Mouse (Mus musculus) CH12.LX (cell line): ENCODE results near the gene Pam. TPM values are rescaled to one million over a fixed set of nuclear protein-coding genes. Genes with fewer than 3 reads are reported as not detected.

Source experiments
- DNase-seq: peaks from one replicate; pipeline ENCODE4 v3.0.0-alpha.2; 2013; ENCODE audit errors: extremely low read depth
- H3K27ac ChIP-seq: 2 replicates; pipeline ENCODE4 v1.5.1; 2012; ENCODE audit warnings: low read depth, mild to moderate bottlenecking, control low read depth, moderate library complexity; ENCODE audit not compliant: insufficient read depth
- H3K27me3 ChIP-seq: replicated peaks from 2 replicates; pipeline ENCODE3; 2012; ENCODE audit warnings: inconsistent platforms
- H3K36me3 ChIP-seq, 2 experiments: replicated peaks in 1 of 2; 2 replicates each; pipeline versions ENCODE3 to v1.6.1; 2012; ENCODE audit warnings: inconsistent platforms in 1 of 2, low read length in 1 of 2, mild to moderate bottlenecking in 1 of 2, mixed read lengths in 1 of 2, moderate library complexity in 1 of 2; ENCODE audit not compliant: control insufficient read depth in 1 of 2, insufficient read depth in 1 of 2
- H3K4me1 ChIP-seq, 2 experiments: 2 replicates each; pipeline ENCODE4 v1.6.1; 2012; ENCODE audit warnings: inconsistent platforms in 1 of 2, moderate library complexity in 1 of 2; ENCODE audit not compliant: insufficient read depth in 2 of 2, control insufficient read depth in 1 of 2
- H3K4me2 ChIP-seq: 2 replicates; pipeline ENCODE4 v1.6.1; 2012; ENCODE audit warnings: low read depth, mild to moderate bottlenecking, control low read depth; ENCODE audit not compliant: poor library complexity, insufficient read depth, severe bottlenecking
- H3K4me3 ChIP-seq, 3 experiments: fragments of 150-350 bp in 1 of 3; sonication (generic) in 1 of 3; replicated peaks in 1 of 3; 2 replicates each; pipeline versions ENCODE3 to v1.5.1; 2011 to 2012; ENCODE audit warnings: low read depth in 2 of 3, low read length in 2 of 3, mild to moderate bottlenecking in 2 of 3, moderate library complexity in 2 of 3, control low read depth in 1 of 3, improper control_type of control experiment in 1 of 3, inconsistent platforms in 1 of 3, mixed read lengths in 1 of 3; ENCODE audit not compliant: poor library complexity in 1 of 3
- H3K79me2 ChIP-seq: replicated peaks from 2 replicates; pipeline ENCODE4 v1.6.1; 2012; ENCODE audit warnings: mild to moderate bottlenecking, moderate library complexity; ENCODE audit not compliant: control insufficient read depth, poor library complexity, insufficient read depth, severe bottlenecking; ENCODE audit errors: extremely low read depth
- H3K9ac ChIP-seq: 2 replicates; pipeline ENCODE4 v1.6.1; 2012; ENCODE audit warnings: low read depth, mild to moderate bottlenecking, control low read depth, moderate library complexity; ENCODE audit not compliant: insufficient read depth
- H3K9me3 ChIP-seq: replicated peaks from 2 replicates; pipeline ENCODE3; 2012; ENCODE audit warnings: low read length, inconsistent platforms, mixed read lengths
- BHLHE40 ChIP-seq: IDR thresholded peaks from 2 replicates; pipeline ENCODE4 v1.6.1; 2011; ENCODE audit warnings: mild to moderate bottlenecking, low read depth, low read length, improper control_type of control experiment
- CHD1 ChIP-seq: IDR thresholded peaks from 2 replicates; pipeline ENCODE4 v1.6.1; 2012; ENCODE audit warnings: low read depth, low read length, improper control_type of control experiment, inconsistent platforms
- CHD2 ChIP-seq: IDR thresholded peaks from 2 replicates; pipeline ENCODE4 v1.6.1; 2011; ENCODE audit warnings: low read length, improper control_type of control experiment
- CTCF ChIP-seq, 2 experiments: IDR thresholded peaks in 1 of 2; conservative IDR thresholded peaks in 1 of 2; 2 replicates each; pipeline ENCODE4 v1.5.1; 2011 to 2012; ENCODE audit warnings: low read depth in 2 of 2, low read length in 2 of 2, improper control_type of control experiment in 1 of 2, inconsistent platforms in 1 of 2, mild to moderate bottlenecking in 1 of 2, moderate library complexity in 1 of 2
- EP300 ChIP-seq: IDR thresholded peaks from 2 replicates; pipeline ENCODE4 v1.6.1; 2011; ENCODE audit warnings: low read length, improper control_type of control experiment
- GABPA ChIP-seq: IDR thresholded peaks from 2 replicates; pipeline ENCODE4 v1.6.1; 2012; ENCODE audit warnings: low read depth, low read length, improper control_type of control experiment, inconsistent platforms; ENCODE audit not compliant: insufficient replicate concordance
- IRF4 ChIP-seq: IDR thresholded peaks from 2 replicates; pipeline ENCODE4 v1.6.1; 2014; ENCODE audit warnings: low read depth, mild to moderate bottlenecking, inconsistent platforms, low read length, improper control_type of control experiment
- JUN ChIP-seq: IDR thresholded peaks from 2 replicates; pipeline ENCODE4 v1.6.1; 2011; ENCODE audit warnings: low read depth, mild to moderate bottlenecking, low read length, improper control_type of control experiment, moderate library complexity; ENCODE audit not compliant: insufficient read depth
- JUND ChIP-seq: conservative IDR thresholded peaks from 2 replicates; pipeline ENCODE4 v1.6.1; 2011; ENCODE audit warnings: low read depth, low read length, improper control_type of control experiment
- KAT2A ChIP-seq: IDR thresholded peaks from 2 replicates; pipeline ENCODE4 v1.6.1; 2012; ENCODE audit warnings: low read length, improper control_type of control experiment, inconsistent platforms; ENCODE audit not compliant: insufficient replicate concordance
- MAFK ChIP-seq: IDR thresholded peaks from 2 replicates; pipeline ENCODE4 v1.6.1; 2011; ENCODE audit warnings: low read length, improper control_type of control experiment; ENCODE audit not compliant: insufficient replicate concordance
- MAX ChIP-seq: IDR thresholded peaks from 2 replicates; pipeline ENCODE4 v1.6.1; 2011; ENCODE audit warnings: low read length, improper control_type of control experiment
- MAZ ChIP-seq: IDR thresholded peaks from 2 replicates; pipeline ENCODE4 v1.6.1; 2012; ENCODE audit warnings: low read depth, mild to moderate bottlenecking, inconsistent platforms, low read length, improper control_type of control experiment, moderate library complexity
- MYC ChIP-seq: IDR thresholded peaks from 2 replicates; pipeline ENCODE4 v1.6.1; 2011; ENCODE audit warnings: low read depth, mild to moderate bottlenecking, improper control_type of control experiment, low read length
- NRF1 ChIP-seq: IDR thresholded peaks from 2 replicates; pipeline ENCODE4 v1.6.1; 2014; ENCODE audit warnings: low read depth, mild to moderate bottlenecking, inconsistent platforms, low read length, improper control_type of control experiment, moderate library complexity
- PAX5 ChIP-seq: IDR thresholded peaks from 2 replicates; pipeline ENCODE4 v1.6.1; 2012; ENCODE audit warnings: low read length, inconsistent platforms, mixed read lengths
- POLR2A ChIP-seq: IDR thresholded peaks from 2 replicates; pipeline ENCODE4 v1.6.1; 2011; ENCODE audit warnings: low read depth, mild to moderate bottlenecking, improper control_type of control experiment, low read length
- POLR2AphosphoS2 ChIP-seq: IDR thresholded peaks from 2 replicates; pipeline ENCODE4 v1.6.1; 2011; ENCODE audit warnings: low read depth, low read length, improper control_type of control experiment
- RAD21 ChIP-seq: IDR thresholded peaks from 2 replicates; pipeline ENCODE4 v1.6.1; 2011; ENCODE audit warnings: low read depth, mild to moderate bottlenecking, low read length, improper control_type of control experiment, moderate library complexity
- RCOR1 ChIP-seq: conservative IDR thresholded peaks from 2 replicates; pipeline ENCODE4 v1.6.1; 2012; ENCODE audit warnings: low read depth, mild to moderate bottlenecking, inconsistent platforms, low read length, improper control_type of control experiment
- SMC3 ChIP-seq: IDR thresholded peaks from 2 replicates; pipeline ENCODE4 v1.6.1; 2011; ENCODE audit warnings: low read depth, low read length, improper control_type of control experiment
- TBP ChIP-seq: conservative IDR thresholded peaks from 2 replicates; pipeline ENCODE4 v1.6.1; 2011; ENCODE audit warnings: low read depth, low read length, improper control_type of control experiment
- USF1 ChIP-seq: IDR thresholded peaks from 2 replicates; pipeline ENCODE4 v1.6.1; 2014; ENCODE audit warnings: low read depth, mild to moderate bottlenecking, inconsistent platforms, low read length, improper control_type of control experiment
- USF2 ChIP-seq: conservative IDR thresholded peaks from 2 replicates; pipeline ENCODE4 v1.6.1; 2011; ENCODE audit warnings: low read depth, low read length, improper control_type of control experiment
- ZC3H11A ChIP-seq: IDR thresholded peaks from 2 replicates; pipeline ENCODE4 v1.6.1; 2012; ENCODE audit warnings: low read depth, mild to moderate bottlenecking, inconsistent platforms, low read length, improper control_type of control experiment
- ZKSCAN1 ChIP-seq: IDR thresholded peaks from 2 replicates; pipeline ENCODE4 v1.6.1; 2012; ENCODE audit warnings: low read depth, inconsistent platforms, low read length, improper control_type of control experiment, borderline replicate concordance
- ZNF384 ChIP-seq: IDR thresholded peaks from 2 replicates; pipeline ENCODE4 v1.6.1; 2012; ENCODE audit warnings: low read depth, low read length, improper control_type of control experiment, inconsistent platforms
- dilution Hi-C: fragments of 300-500 bp; cut with MboI; formaldehyde crosslinking; loops from 2 replicates; pipeline ENCODE4 v1.14.3; 2020; ENCODE audit warnings: low sequenced_read_pairs; ENCODE audit not compliant: extremely low pct_unique_long_range_greater_than_20kb, extremely low pct_ligation_motif_present
- in situ Hi-C: fragments of 300-500 bp; cut with MboI; formaldehyde crosslinking; loops from 3 replicates; pipeline ENCODE4 v1.14.3; 2019; ENCODE audit warnings: low sequenced_read_pairs, low pct_ligation_motif_present, low pct_unique_long_range_greater_than_20kb, mixed read lengths
- polyA plus RNA-seq: library from polyadenylated mRNA; unstranded; fragments of >175 nt; gene quantifications from 2 replicates; pipeline ENCODE4 v1.2.1, GENCODE M21; 2012; ENCODE audit warnings: low read depth; ENCODE audit not compliant: insufficient read length
- total RNA-seq, 2 experiments: library from RNA; depleted of rRNA; stranded (reverse); fragments of 300-350 nt in 1 of 2; fragments of >200 nt in 1 of 2; gene quantifications; 2 replicates each; pipeline ENCODE4 v1.2.3; 2012 to 2014

The Pam gene
- total and polyA plus RNA-seq, 3 experiments: 0.24 TPM; not detected in 2

DNA sequence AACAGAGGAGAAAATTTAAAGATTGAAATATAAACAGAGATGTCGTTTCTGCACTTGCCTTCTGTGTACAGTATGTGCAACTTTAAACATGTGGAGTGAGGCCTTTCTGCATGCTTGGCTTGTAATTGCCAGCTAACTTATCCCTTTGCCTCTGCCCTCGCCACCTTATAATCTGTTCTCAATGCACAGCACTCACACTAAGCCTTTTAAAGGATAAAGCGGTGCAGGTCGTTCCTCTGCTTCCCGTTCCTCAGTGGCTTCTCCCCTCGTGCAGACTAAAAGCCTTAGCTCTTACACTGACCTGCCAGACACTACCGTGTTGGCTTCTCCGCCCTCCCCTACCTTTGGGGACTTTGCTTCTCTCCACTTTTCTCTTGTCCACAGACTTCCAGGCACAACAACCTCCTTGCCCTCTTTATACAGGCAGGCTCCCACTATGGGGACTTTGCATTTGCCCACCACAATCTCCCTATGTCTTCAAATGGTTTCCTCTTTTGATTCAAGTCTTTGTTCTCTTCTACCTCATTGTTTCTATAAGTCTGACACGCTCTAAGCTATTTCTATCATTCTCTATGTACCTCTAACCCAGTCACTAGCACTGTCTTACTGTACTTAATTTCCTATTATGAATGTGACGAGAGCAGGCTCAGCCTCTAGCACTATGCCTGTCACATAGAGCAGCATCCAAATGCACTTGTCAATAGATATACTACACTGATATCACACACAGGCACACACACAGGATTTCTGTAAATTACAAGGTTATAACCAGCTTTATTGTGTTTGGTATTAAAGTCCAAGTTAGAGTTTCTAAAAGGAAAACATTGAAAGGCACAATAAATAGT lies 79.2 kb downstream of the Pam start:
- no peak for TF ChIP-seq JUND
- no peak for TF ChIP-seq ZC3H11A
- TF ChIP-seq MAFK: no peak
- no peak for TF ChIP-seq USF2
- TF ChIP-seq EP300: no peak
- no peak for TF ChIP-seq RCOR1
- no peak for TF ChIP-seq CHD2
- no peak for TF ChIP-seq MAX
- no peak for TF ChIP-seq ZNF384
- TF ChIP-seq MYC: no peak
- no peak for TF ChIP-seq MAZ
- no peak for TF ChIP-seq CHD1
- TF ChIP-seq POLR2AphosphoS2: no peak
- TF ChIP-seq NRF1: no peak
- no peak overlapping the region for H3K27ac ChIP-seq
- no peaks in the 10 kb centered on the region for H3K27me3 ChIP-seq
- no peak overlapping the region for H3K9ac ChIP-seq
- H3K36me3 ChIP-seq: no peaks in the 10 kb centered on the region
- no peak overlapping the region for H3K4me3 ChIP-seq
- DNase-seq: no peak
- dilution Hi-C loops: no loop called here
- H3K4me1 ChIP-seq: no peaks in the 10 kb centered on the region
- no peaks in the 10 kb centered on the region for H3K79me2 ChIP-seq
- no peak overlapping the region for H3K4me2 ChIP-seq
- peaks cover 37% of the 10 kb centered on the region for H3K9me3 ChIP-seq
- in situ Hi-C loops: no loop called here

DNA sequence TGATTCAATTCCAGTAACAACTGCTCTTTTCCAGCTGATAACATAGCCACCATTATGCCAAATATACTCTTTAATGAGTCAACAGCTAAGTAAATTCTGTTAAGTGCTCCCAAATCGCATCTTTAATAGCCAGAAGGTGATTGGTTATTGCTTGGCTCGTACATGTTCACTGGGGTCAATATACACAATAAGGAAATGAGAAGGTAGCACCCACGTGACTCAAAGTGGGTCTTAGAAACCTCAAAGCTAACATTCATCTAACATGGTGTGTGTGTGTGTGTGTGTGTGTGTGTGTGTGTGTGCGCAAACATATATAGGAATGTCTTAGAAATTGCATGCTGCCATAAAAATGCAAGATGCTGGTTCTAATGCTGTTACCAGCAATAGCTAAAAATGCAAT lies 79.9 kb downstream of the Pam start:
- H3K27ac ChIP-seq: no peak overlapping the region
- DNase-seq: no peak
- TF ChIP-seq IRF4: no peak
- TF ChIP-seq CTCF (conservative IDR thresholded peaks at IDR 0.05 in 1 of 2, IDR thresholded peaks at IDR 0.05 in 1 of 2; ENCODE audit: low read depth in 2 of 2, low read length in 2 of 2): no peak
- no peak for TF ChIP-seq TBP
- TF ChIP-seq SMC3: no peak
- no peak for TF ChIP-seq MAFK
- no peak for TF ChIP-seq POLR2A
- TF ChIP-seq BHLHE40: no peak
- TF ChIP-seq GABPA: no peak
- no peak for TF ChIP-seq JUN
- TF ChIP-seq ZC3H11A: no peak
- no peak for TF ChIP-seq KAT2A
- TF ChIP-seq POLR2AphosphoS2: no peak
- TF ChIP-seq JUND: no peak
- TF ChIP-seq RAD21: no peak
- TF ChIP-seq USF1: no peak
- no peak for TF ChIP-seq MYC
- TF ChIP-seq EP300: no peak
- TF ChIP-seq ZKSCAN1: no peak
- no peak for TF ChIP-seq PAX5
- no peak for TF ChIP-seq ZNF384
- H3K4me2 ChIP-seq: no peak overlapping the region
- in situ Hi-C loops: no loop called here
- H3K36me3 ChIP-seq: no peaks in the 10 kb centered on the region
- H3K9me3 ChIP-seq: peaks cover 41% of the 10 kb centered on the region
- H3K4me3 ChIP-seq: no peak overlapping the region
- no peaks in the 10 kb centered on the region for H3K27me3 ChIP-seq
- no peaks in the 10 kb centered on the region for H3K79me2 ChIP-seq
- no peak overlapping the region for H3K9ac ChIP-seq
- dilution Hi-C loops: no loop called here
- H3K4me1 ChIP-seq: no peaks in the 10 kb centered on the region
